Mouse (Mus musculus) CH12.LX (cell line): ENCODE measurements around the gene Anks4b. TPM values are rescaled to one million over a fixed set of nuclear protein-coding genes. Genes with fewer than 3 reads are reported as not detected.
A peak's percentile ranks its signal among the peaks of the same experiment; 100 is the strongest.

Experiments
- DNase-seq: peaks from one replicate; pipeline ENCODE4 v3.0.0-alpha.2; 2013; ENCODE audit errors: extremely low read depth
- H3K27ac ChIP-seq: 2 replicates; pipeline ENCODE4 v1.5.1; 2012; ENCODE audit warnings: low read depth, mild to moderate bottlenecking, control low read depth, moderate library complexity; ENCODE audit not compliant: insufficient read depth
- H3K27me3 ChIP-seq: replicated peaks from 2 replicates; pipeline ENCODE3; 2012; ENCODE audit warnings: inconsistent platforms
- H3K36me3 ChIP-seq, 2 experiments: replicated peaks in 1 of 2; 2 replicates each; pipeline versions ENCODE3 to v1.6.1; 2012; ENCODE audit warnings: inconsistent platforms in 1 of 2, low read length in 1 of 2, mild to moderate bottlenecking in 1 of 2, mixed read lengths in 1 of 2, moderate library complexity in 1 of 2; ENCODE audit not compliant: control insufficient read depth in 1 of 2, insufficient read depth in 1 of 2
- H3K4me1 ChIP-seq, 2 experiments: 2 replicates each; pipeline ENCODE4 v1.6.1; 2012; ENCODE audit warnings: inconsistent platforms in 1 of 2, moderate library complexity in 1 of 2; ENCODE audit not compliant: insufficient read depth in 2 of 2, control insufficient read depth in 1 of 2
- H3K4me2 ChIP-seq: 2 replicates; pipeline ENCODE4 v1.6.1; 2012; ENCODE audit warnings: low read depth, mild to moderate bottlenecking, control low read depth; ENCODE audit not compliant: poor library complexity, insufficient read depth, severe bottlenecking
- H3K4me3 ChIP-seq, 3 experiments: fragments of 150-350 bp in 1 of 3; sonication (generic) in 1 of 3; replicated peaks in 1 of 3; 2 replicates each; pipeline versions ENCODE3 to v1.5.1; 2011 to 2012; ENCODE audit warnings: low read depth in 2 of 3, low read length in 2 of 3, mild to moderate bottlenecking in 2 of 3, moderate library complexity in 2 of 3, control low read depth in 1 of 3, improper control_type of control experiment in 1 of 3, inconsistent platforms in 1 of 3, mixed read lengths in 1 of 3; ENCODE audit not compliant: poor library complexity in 1 of 3
- H3K79me2 ChIP-seq: replicated peaks from 2 replicates; pipeline ENCODE4 v1.6.1; 2012; ENCODE audit warnings: mild to moderate bottlenecking, moderate library complexity; ENCODE audit not compliant: control insufficient read depth, poor library complexity, insufficient read depth, severe bottlenecking; ENCODE audit errors: extremely low read depth
- H3K9ac ChIP-seq: 2 replicates; pipeline ENCODE4 v1.6.1; 2012; ENCODE audit warnings: low read depth, mild to moderate bottlenecking, control low read depth, moderate library complexity; ENCODE audit not compliant: insufficient read depth
- H3K9me3 ChIP-seq: replicated peaks from 2 replicates; pipeline ENCODE3; 2012; ENCODE audit warnings: low read length, inconsistent platforms, mixed read lengths
- CHD1 ChIP-seq: IDR thresholded peaks from 2 replicates; pipeline ENCODE4 v1.6.1; 2012; ENCODE audit warnings: low read depth, low read length, improper control_type of control experiment, inconsistent platforms
- CHD2 ChIP-seq: IDR thresholded peaks from 2 replicates; pipeline ENCODE4 v1.6.1; 2011; ENCODE audit warnings: low read length, improper control_type of control experiment
- CTCF ChIP-seq, 2 experiments: IDR thresholded peaks in 1 of 2; conservative IDR thresholded peaks in 1 of 2; 2 replicates each; pipeline ENCODE4 v1.5.1; 2011 to 2012; ENCODE audit warnings: low read depth in 2 of 2, low read length in 2 of 2, improper control_type of control experiment in 1 of 2, inconsistent platforms in 1 of 2, mild to moderate bottlenecking in 1 of 2, moderate library complexity in 1 of 2
- IRF4 ChIP-seq: IDR thresholded peaks from 2 replicates; pipeline ENCODE4 v1.6.1; 2014; ENCODE audit warnings: low read depth, mild to moderate bottlenecking, inconsistent platforms, low read length, improper control_type of control experiment
- JUND ChIP-seq: conservative IDR thresholded peaks from 2 replicates; pipeline ENCODE4 v1.6.1; 2011; ENCODE audit warnings: low read depth, low read length, improper control_type of control experiment
- KAT2A ChIP-seq: IDR thresholded peaks from 2 replicates; pipeline ENCODE4 v1.6.1; 2012; ENCODE audit warnings: low read length, improper control_type of control experiment, inconsistent platforms; ENCODE audit not compliant: insufficient replicate concordance
- MAFK ChIP-seq: IDR thresholded peaks from 2 replicates; pipeline ENCODE4 v1.6.1; 2011; ENCODE audit warnings: low read length, improper control_type of control experiment; ENCODE audit not compliant: insufficient replicate concordance
- MAZ ChIP-seq: IDR thresholded peaks from 2 replicates; pipeline ENCODE4 v1.6.1; 2012; ENCODE audit warnings: low read depth, mild to moderate bottlenecking, inconsistent platforms, low read length, improper control_type of control experiment, moderate library complexity
- MEF2A ChIP-seq: IDR thresholded peaks from 2 replicates; pipeline ENCODE4 v1.6.1; 2014; ENCODE audit warnings: low read depth, mild to moderate bottlenecking, inconsistent platforms, low read length, improper control_type of control experiment, borderline replicate concordance
- MXI1 ChIP-seq: IDR thresholded peaks from 2 replicates; pipeline ENCODE4 v1.6.1; 2011; ENCODE audit warnings: mild to moderate bottlenecking, low read depth, low read length, improper control_type of control experiment
- MYC ChIP-seq: IDR thresholded peaks from 2 replicates; pipeline ENCODE4 v1.6.1; 2011; ENCODE audit warnings: low read depth, mild to moderate bottlenecking, improper control_type of control experiment, low read length
- NRF1 ChIP-seq: IDR thresholded peaks from 2 replicates; pipeline ENCODE4 v1.6.1; 2014; ENCODE audit warnings: low read depth, mild to moderate bottlenecking, inconsistent platforms, low read length, improper control_type of control experiment, moderate library complexity
- POLR2AphosphoS2 ChIP-seq: IDR thresholded peaks from 2 replicates; pipeline ENCODE4 v1.6.1; 2011; ENCODE audit warnings: low read depth, low read length, improper control_type of control experiment
- RAD21 ChIP-seq: IDR thresholded peaks from 2 replicates; pipeline ENCODE4 v1.6.1; 2011; ENCODE audit warnings: low read depth, mild to moderate bottlenecking, low read length, improper control_type of control experiment, moderate library complexity
- SMC3 ChIP-seq: IDR thresholded peaks from 2 replicates; pipeline ENCODE4 v1.6.1; 2011; ENCODE audit warnings: low read depth, low read length, improper control_type of control experiment
- TBP ChIP-seq: conservative IDR thresholded peaks from 2 replicates; pipeline ENCODE4 v1.6.1; 2011; ENCODE audit warnings: low read depth, low read length, improper control_type of control experiment
- TCF12 ChIP-seq: IDR thresholded peaks from 2 replicates; pipeline ENCODE4 v1.6.1; 2014; ENCODE audit warnings: low read depth, mild to moderate bottlenecking, inconsistent platforms, low read length, improper control_type of control experiment
- UBTF ChIP-seq: IDR thresholded peaks from 2 replicates; pipeline ENCODE4 v1.6.1; 2012; ENCODE audit warnings: low read depth, mild to moderate bottlenecking, inconsistent platforms, low read length, improper control_type of control experiment, moderate library complexity
- USF2 ChIP-seq: conservative IDR thresholded peaks from 2 replicates; pipeline ENCODE4 v1.6.1; 2011; ENCODE audit warnings: low read depth, low read length, improper control_type of control experiment
- ZC3H11A ChIP-seq: IDR thresholded peaks from 2 replicates; pipeline ENCODE4 v1.6.1; 2012; ENCODE audit warnings: low read depth, mild to moderate bottlenecking, inconsistent platforms, low read length, improper control_type of control experiment
- ZKSCAN1 ChIP-seq: IDR thresholded peaks from 2 replicates; pipeline ENCODE4 v1.6.1; 2012; ENCODE audit warnings: low read depth, inconsistent platforms, low read length, improper control_type of control experiment, borderline replicate concordance
- ZMIZ1 ChIP-seq: IDR thresholded peaks from 2 replicates; pipeline ENCODE4 v1.6.1; 2012; ENCODE audit warnings: low read depth, mild to moderate bottlenecking, inconsistent platforms, low read length, improper control_type of control experiment
- ZNF384 ChIP-seq: IDR thresholded peaks from 2 replicates; pipeline ENCODE4 v1.6.1; 2012; ENCODE audit warnings: low read depth, low read length, improper control_type of control experiment, inconsistent platforms
- dilution Hi-C: fragments of 300-500 bp; cut with MboI; formaldehyde crosslinking; loops from 2 replicates; pipeline ENCODE4 v1.14.3; 2020; ENCODE audit warnings: low sequenced_read_pairs; ENCODE audit not compliant: extremely low pct_unique_long_range_greater_than_20kb, extremely low pct_ligation_motif_present
- in situ Hi-C: fragments of 300-500 bp; cut with MboI; formaldehyde crosslinking; loops from 3 replicates; pipeline ENCODE4 v1.14.3; 2019; ENCODE audit warnings: low sequenced_read_pairs, low pct_ligation_motif_present, low pct_unique_long_range_greater_than_20kb, mixed read lengths
- polyA plus RNA-seq: library from polyadenylated mRNA; unstranded; fragments of >175 nt; gene quantifications from 2 replicates; pipeline ENCODE4 v1.2.1, GENCODE M21; 2012; ENCODE audit warnings: low read depth; ENCODE audit not compliant: insufficient read length
- total RNA-seq, 2 experiments: library from RNA; depleted of rRNA; stranded (reverse); fragments of 300-350 nt in 1 of 2; fragments of >200 nt in 1 of 2; gene quantifications; 2 replicates each; pipeline ENCODE4 v1.2.3; 2012 to 2014

Anks4b gene
- total and polyA plus RNA-seq, 3 experiments: not detected

DNA sequence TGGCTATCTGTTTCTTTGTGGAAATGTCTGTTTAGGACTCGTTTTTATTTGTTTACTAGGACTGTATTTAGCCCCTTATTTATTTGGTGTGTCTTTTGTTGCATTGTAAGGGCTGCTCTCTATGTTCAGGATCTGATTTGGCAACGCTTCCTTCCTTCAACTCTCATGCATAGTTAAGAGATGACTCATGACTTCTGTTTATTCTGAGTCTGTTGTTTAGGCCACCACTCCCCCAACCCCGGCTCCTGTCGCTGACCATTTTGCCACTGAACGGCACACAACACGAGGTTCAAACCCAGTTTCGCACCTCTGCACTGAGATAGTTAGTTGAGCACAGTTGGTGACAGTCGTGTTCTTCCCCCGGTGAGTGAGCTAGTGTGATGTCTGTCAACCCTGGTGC is 32.3 kb downstream of the Anks4b start:
- Histone ChIP-seq H3K4me2 (peak overlapping the region; percentile 42; the same call in 1 of the 2 replicates), H3K9ac (no peak overlapping the region), H3K27ac (no peak overlapping the region), H3K36me3 (no peaks in the 10 kb centered on the region), H3K27me3 (no peaks in the 10 kb centered on the region), H3K4me1 (no peaks in the 10 kb centered on the region)
- in situ Hi-C loops: no loop called here
- TF ChIP-seq ZKSCAN1 (no peak), ZNF384 (no peak), USF2 (no peak), NRF1 (no peak), IRF4 (no peak), JUND (no peak), RAD21 (no peak), SMC3 (no peak), UBTF (no peak), MAFK (no peak), TBP (no peak), MYC (no peak), MAZ (no peak), CTCF (conservative IDR thresholded peaks at IDR 0.05 in 1 of 2, IDR thresholded peaks at IDR 0.05 in 1 of 2; ENCODE audit: low read depth in 2 of 2, low read length in 2 of 2) (no peak), MEF2A (no peak)
- TF ChIP-seq, all 38 proteins: peak for 0
- dilution Hi-C loops: no loop called here
- no peak for DNase-seq
- Histone ChIP-seq H3K9me3 (no peaks in the 10 kb centered on the region), H3K4me3 (no peak overlapping the region), H3K79me2 (no peaks in the 10 kb centered on the region)

DNA sequence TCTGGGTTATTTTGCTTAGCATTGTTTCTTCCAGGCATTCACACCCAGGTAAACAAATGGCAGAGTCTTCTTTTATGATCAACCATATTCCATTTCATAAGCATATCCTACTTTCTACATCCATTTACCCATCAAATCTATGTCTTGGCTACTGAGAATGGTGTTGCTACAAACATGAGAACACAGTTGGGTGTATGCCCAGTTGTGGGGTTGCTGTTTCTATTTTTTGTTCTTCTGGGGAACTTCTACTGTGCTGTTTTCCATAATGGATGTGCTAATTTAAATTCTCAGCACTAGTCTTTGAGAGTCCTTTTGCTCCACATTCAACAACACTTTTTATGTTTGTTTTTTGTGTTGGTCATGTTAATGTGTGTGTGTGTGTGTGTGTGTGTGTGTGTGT is 54.9 kb downstream of the Anks4b start:
- dilution Hi-C loops: no loop called here
- no peak overlapping the region for H3K4me3 ChIP-seq
- no peaks in the 10 kb centered on the region for H3K79me2 ChIP-seq
- H3K9me3 ChIP-seq: no peaks in the 10 kb centered on the region
- DNase-seq: no peak
- TF ChIP-seq POLR2AphosphoS2 (no peak), ZMIZ1 (no peak), MXI1 (no peak), MAFK (no peak), CHD1 (no peak), JUND (no peak), MYC (no peak), CHD2 (no peak), KAT2A (no peak), TCF12 (no peak), IRF4 (no peak), MEF2A (no peak), RAD21 (no peak), ZC3H11A (no peak)
- peaks cover 2% of the 10 kb centered on the region for H3K27me3 ChIP-seq
- H3K9ac ChIP-seq: no peak overlapping the region
- no peak overlapping the region for H3K4me2 ChIP-seq
- no peaks in the 10 kb centered on the region for H3K4me1 ChIP-seq
- in situ Hi-C loops: no loop called here
- no peaks in the 10 kb centered on the region for H3K36me3 ChIP-seq
- H3K27ac ChIP-seq: no peak overlapping the region

Other genes starting within 250 kb of the Anks4b start
- gene Dnah3, start 78.6 kb upstream of the Anks4b start, total RNA-seq (2012; rRNA removed): not detected in 2 replicates
- gene Dnah3, start 78.6 kb upstream of the Anks4b start, total RNA-seq (2014; rRNA removed): not detected in 2 replicates
- gene Dnah3, start 78.6 kb upstream of the Anks4b start, polyA plus RNA-seq: not detected in 2 replicates
- not detected in 2 replicates for gene Tmem159, start 71.5 kb upstream of the Anks4b start, total RNA-seq (2012; rRNA removed)
- gene Tmem159, start 71.5 kb upstream of the Anks4b start, total RNA-seq (2014; rRNA removed): not detected in 2 replicates
- gene Tmem159, start 71.5 kb upstream of the Anks4b start, polyA plus RNA-seq: not detected in 2 replicates
- 0.04 TPM in 1 of 2 replicates, not detected in the other for gene Zp2, start 28.6 kb upstream of the Anks4b start, total RNA-seq (2012; rRNA removed)
- gene Zp2, start 28.6 kb upstream of the Anks4b start, total RNA-seq (2014; rRNA removed): not detected in 2 replicates
- gene Zp2, start 28.6 kb upstream of the Anks4b start, polyA plus RNA-seq: not detected in 2 replicates
- gene Crym, start 28.3 kb downstream of the Anks4b start, total RNA-seq (2012; rRNA removed): not detected in 2 replicates
- not detected in 2 replicates for gene Crym, start 28.3 kb downstream of the Anks4b start, total RNA-seq (2014; rRNA removed)
- not detected in 2 replicates for gene Crym, start 28.3 kb downstream of the Anks4b start, polyA plus RNA-seq
- gene Abca14, start 30.1 kb downstream of the Anks4b start, total RNA-seq (2012; rRNA removed): not detected in 2 replicates
- not detected in 2 replicates for gene Abca14, start 30.1 kb downstream of the Anks4b start, total RNA-seq (2014; rRNA removed)
- gene Abca14, start 30.1 kb downstream of the Anks4b start, polyA plus RNA-seq: not detected in 2 replicates
- not detected in 2 replicates for gene Abca15, start 154.8 kb downstream of the Anks4b start, total RNA-seq (2012; rRNA removed)
- gene Abca15, start 154.8 kb downstream of the Anks4b start, total RNA-seq (2014; rRNA removed): not detected in 2 replicates
- not detected in 2 replicates for gene Abca15, start 154.8 kb downstream of the Anks4b start, polyA plus RNA-seq
- gene Abca16, start 235.8 kb downstream of the Anks4b start, total RNA-seq (2012; rRNA removed): not detected in 2 replicates
- gene Abca16, start 235.8 kb downstream of the Anks4b start, total RNA-seq (2014; rRNA removed): not detected in 2 replicates
- gene Abca16, start 235.8 kb downstream of the Anks4b start, polyA plus RNA-seq: not detected in 2 replicates